Mouse (Mus musculus) 3134 (cell line): ENCODE data around the gene Cfl1.

Experiments used
- DNase-seq: peaks from one replicate; pipeline ENCODE4 v3.0.0-alpha.2; 2011; ENCODE audit warnings: low spot score; ENCODE audit not compliant: insufficient read length; ENCODE audit errors: extremely low read depth

The Cfl1 gene

GRCm38 (mm10) chr19:5516906-5517505 is 26.8 kb downstream of the Cfl1 start:
- DNase-seq = peak; percentile 47

- DNase-seq = no peak
These were observed 28.5 kb downstream of the Cfl1 start for GRCm38 (mm10) chr19:5518721-5519120.

- no peak for DNase-seq
These were observed 34.9 kb downstream of the Cfl1 start for GRCm38 (mm10) chr19:5525204-5525603.

- DNase-seq = peak; percentile 92
These were observed 39.3 kb downstream of the Cfl1 start for GRCm38 (mm10) chr19:5529325-5530137.

- DNase-seq = no peak
These were observed 39.9 kb downstream of the Cfl1 start for GRCm38 (mm10) chr19:5530138-5530524.

- DNase-seq = no peak
These were observed 42.3 kb downstream of the Cfl1 start for GRCm38 (mm10) chr19:5532520-5532919.

GRCm38 (mm10) chr19:5538786-5539185 is 48.5 kb downstream of the Cfl1 start:
- DNase-seq = no peak

GRCm38 (mm10) chr19:5543362-5543761 is 53.1 kb downstream of the Cfl1 start:
- no peak for DNase-seq

GRCm38 (mm10) chr19:5544031-5544430 is 53.8 kb downstream of the Cfl1 start:
- peak; percentile 41 for DNase-seq
